Mouse (Mus musculus): ENCODE measurements around the gene H60b. TPM values are rescaled to one million over a fixed set of nuclear protein-coding genes. Genes with fewer than 3 reads are reported as not detected.
A peak's percentile ranks its signal among the peaks of the same experiment; 100 is the strongest.
"Not testable (repeated sequence)": the region's sequence is repeated elsewhere in the genome, so short reads cannot be mapped to it uniquely, and the experiment has no call there.

Gene H60b
- polyA plus RNA-seq, 1 experiment from 2014 or later, result 0.19 TPM

GRCm38 (mm10) chr10:22149691-22150465 is 8.5 kb upstream of the H60b start:
- H3K36me3 ChIP-seq (ENCODE audit: insufficient read depth, low read length), result no peaks in the 10 kb centered on the region
- peak overlapping the region; percentile 100 for H3K4me2 ChIP-seq (replicated peaks; ENCODE audit: low read depth, low read length)
- no peaks in the 10 kb centered on the region for H3K9me3 ChIP-seq (ENCODE audit: low read length)
- H3K9ac ChIP-seq (replicated peaks; ENCODE audit: low read depth), result 0 out of 2 replicates have a peak overlapping the region, but pooled peaks have one; percentile 72
- WGBS, result 1% methylated on average over 45 of the region's 50 CpGs
- no peak for ATAC-seq
- DNase-seq (ENCODE audit: low spot score), result no peak
- H3K27ac ChIP-seq (ENCODE audit: low read length), result no peak overlapping the region
- TF ChIP-seq CTCF (IDR thresholded peaks at IDR 0.05) (no peak), EP300 (IDR thresholded peaks at IDR 0.05) (no peak)
- peaks cover 4% of the 10 kb centered on the region for H3K4me1 ChIP-seq (ENCODE audit: insufficient read depth, low read depth, low read length)
- peaks cover 20% of the 10 kb centered on the region for H3K27me3 ChIP-seq (replicated peaks; ENCODE audit: insufficient read depth, low read length)
- H3K4me3 ChIP-seq (ENCODE audit: low read depth, low read length), result peak overlapping the region; percentile 75

- no peaks in the 10 kb centered on the region for H3K9me3 ChIP-seq (ENCODE audit: low read length)
- H3K36me3 ChIP-seq (ENCODE audit: insufficient read depth, low read length), result no peaks in the 10 kb centered on the region
- no peak overlapping the region for H3K27ac ChIP-seq (ENCODE audit: low read length)
- H3K4me2 ChIP-seq (replicated peaks; ENCODE audit: low read depth, low read length), result peak overlapping the region; percentile 100
- under 1% methylated on average over 27 of the region's 27 CpGs for WGBS
- H3K4me1 ChIP-seq (ENCODE audit: insufficient read depth, low read depth, low read length), result peaks cover 4% of the 10 kb centered on the region
- ATAC-seq (no peak), DNase-seq (ENCODE audit: low spot score) (peak; percentile 33)
- H3K27me3 ChIP-seq (replicated peaks; ENCODE audit: insufficient read depth, low read length), result peaks cover 27% of the 10 kb centered on the region
- no peak overlapping the region for H3K9ac ChIP-seq (replicated peaks; ENCODE audit: low read depth)
- TF ChIP-seq CTCF (IDR thresholded peaks at IDR 0.05) (no peak), EP300 (IDR thresholded peaks at IDR 0.05) (no peak)
- peak overlapping the region; percentile 75 for H3K4me3 ChIP-seq (ENCODE audit: low read depth, low read length)
Measured at GRCm38 (mm10) chr10:22150593-22150992, 7.8 kb upstream of the H60b start.

GRCm38 (mm10) chr10:22151056-22151862 is 7.1 kb upstream of the H60b start:
- H3K27me3 ChIP-seq (replicated peaks; ENCODE audit: insufficient read depth, low read length), result peaks cover 34% of the 10 kb centered on the region
- H3K27ac ChIP-seq (ENCODE audit: low read length); H3K4me1 ChIP-seq (ENCODE audit: insufficient read depth, low read depth, low read length); ATAC-seq; H3K9me3 ChIP-seq (ENCODE audit: low read length); H3K9ac ChIP-seq (replicated peaks; ENCODE audit: low read depth); H3K36me3 ChIP-seq (ENCODE audit: insufficient read depth, low read length): not testable (repeated sequence)
- peak overlapping the region; percentile 75 for H3K4me3 ChIP-seq (ENCODE audit: low read depth, low read length)
- 3% methylated on average over 53 of the region's 55 CpGs for WGBS
- peak overlapping the region; percentile 100 for H3K4me2 ChIP-seq (replicated peaks; ENCODE audit: low read depth, low read length)
- DNase-seq (ENCODE audit: low spot score), result peak; percentile 19
- TF ChIP-seq CTCF (IDR thresholded peaks at IDR 0.05), result peak; percentile 10; the same call in 1 of the 2 replicates

- not testable (repeated sequence) for H3K9me3 ChIP-seq (ENCODE audit: low read length); H3K9ac ChIP-seq (replicated peaks; ENCODE audit: low read depth); H3K4me2 ChIP-seq (replicated peaks; ENCODE audit: low read depth, low read length); H3K4me3 ChIP-seq (ENCODE audit: low read depth, low read length); DNase-seq (ENCODE audit: low spot score); H3K36me3 ChIP-seq (ENCODE audit: insufficient read depth, low read length); H3K27ac ChIP-seq (ENCODE audit: low read length); ATAC-seq; H3K4me1 ChIP-seq (ENCODE audit: insufficient read depth, low read depth, low read length)
- peaks cover 42% of the 10 kb centered on the region for H3K27me3 ChIP-seq (replicated peaks; ENCODE audit: insufficient read depth, low read length)
- WGBS, result 4% methylated on average over 11 of the region's 11 CpGs
Measured at GRCm38 (mm10) chr10:22151863-22152640, 6.3 kb upstream of the H60b start.

GRCm38 (mm10) chr10:22153147-22153690 is 5.2 kb upstream of the H60b start:
- H3K4me2 ChIP-seq (replicated peaks; ENCODE audit: low read depth, low read length); H3K36me3 ChIP-seq (ENCODE audit: insufficient read depth, low read length); H3K9ac ChIP-seq (replicated peaks; ENCODE audit: low read depth); H3K27ac ChIP-seq (ENCODE audit: low read length); DNase-seq (ENCODE audit: low spot score); H3K4me1 ChIP-seq (ENCODE audit: insufficient read depth, low read depth, low read length); H3K9me3 ChIP-seq (ENCODE audit: low read length); H3K4me3 ChIP-seq (ENCODE audit: low read depth, low read length); ATAC-seq: not testable (repeated sequence)
- H3K27me3 ChIP-seq (replicated peaks; ENCODE audit: insufficient read depth, low read length), result peaks cover 47% of the 10 kb centered on the region
- 3% methylated on average over 7 of the region's 7 CpGs for WGBS

- not testable (repeated sequence) for H3K4me1 ChIP-seq (ENCODE audit: insufficient read depth, low read depth, low read length); H3K9me3 ChIP-seq (ENCODE audit: low read length); DNase-seq (ENCODE audit: low spot score); H3K36me3 ChIP-seq (ENCODE audit: insufficient read depth, low read length); H3K27ac ChIP-seq (ENCODE audit: low read length); ATAC-seq; H3K9ac ChIP-seq (replicated peaks; ENCODE audit: low read depth)
- peak overlapping the region; percentile 44 for H3K4me2 ChIP-seq (replicated peaks; ENCODE audit: low read depth, low read length)
- H3K27me3 ChIP-seq (replicated peaks; ENCODE audit: insufficient read depth, low read length), result peaks cover 47% of the 10 kb centered on the region
- whole genome bisulfite sequencing, result 2% methylated on average over 36 of the region's 38 CpGs
- H3K4me3 ChIP-seq (ENCODE audit: low read depth, low read length), result peak overlapping the region; percentile 17; the same call in 1 of the 2 replicates
Measured at GRCm38 (mm10) chr10:22154127-22154526, 4.3 kb upstream of the H60b start.
